Mouse (Mus musculus): ENCODE results near the gene Isl2.

The Isl2 gene

DNA sequence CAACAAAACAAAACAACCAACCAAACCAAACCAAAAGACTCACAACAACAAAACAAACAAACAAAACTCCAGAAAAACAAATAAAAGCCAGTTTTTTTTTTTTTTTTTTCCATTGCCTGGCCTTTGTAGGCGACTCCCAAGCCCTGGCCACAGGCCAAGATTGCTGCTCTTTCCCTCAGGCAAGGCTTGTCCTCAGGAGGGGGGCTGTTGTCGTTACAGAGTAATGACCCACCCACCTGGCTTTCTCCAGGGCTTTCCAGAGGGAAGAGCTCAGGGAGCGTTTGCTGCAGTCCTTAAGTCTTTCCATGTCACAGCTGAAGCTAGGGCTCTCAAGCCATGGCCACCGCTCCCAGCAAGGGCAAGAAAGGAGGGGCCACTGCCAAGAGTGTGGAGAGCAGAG lies at the start of gene Isl2:
Isl2 (plus strand) TSS at position 296 of the 400 bp plus-strand sequence.
- in situ Hi-C loops (cut with MboI; ENCODE audit: low sequenced_read_pairs), result no loop called here

GRCm38 (mm10) chr9:55507922-55508321 lies 30.6 kb upstream of the Isl2 start:
- in situ Hi-C loops (cut with MboI; ENCODE audit: low sequenced_read_pairs), result no loop called here

DNA sequence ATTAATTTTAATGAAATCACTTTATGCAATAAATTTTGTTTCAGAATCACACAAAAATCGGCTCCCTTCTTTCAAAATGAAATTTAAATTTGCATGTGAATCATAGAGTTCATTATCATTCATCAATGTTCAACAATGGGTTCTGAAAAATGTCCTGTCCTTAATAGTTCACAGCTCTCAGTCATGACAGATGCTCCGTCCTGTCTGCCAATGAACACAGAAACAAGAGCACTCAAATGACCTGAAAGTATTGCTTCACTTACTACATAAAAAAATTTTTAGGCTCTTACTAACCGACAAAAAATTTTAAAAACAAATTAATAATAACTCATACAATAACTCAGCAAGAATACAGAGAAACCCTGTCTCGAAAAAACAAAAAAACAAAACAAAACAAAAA lies 29.8 kb upstream of the Isl2 start:
- in situ Hi-C loops (cut with MboI; ENCODE audit: low sequenced_read_pairs), result no loop called here

DNA sequence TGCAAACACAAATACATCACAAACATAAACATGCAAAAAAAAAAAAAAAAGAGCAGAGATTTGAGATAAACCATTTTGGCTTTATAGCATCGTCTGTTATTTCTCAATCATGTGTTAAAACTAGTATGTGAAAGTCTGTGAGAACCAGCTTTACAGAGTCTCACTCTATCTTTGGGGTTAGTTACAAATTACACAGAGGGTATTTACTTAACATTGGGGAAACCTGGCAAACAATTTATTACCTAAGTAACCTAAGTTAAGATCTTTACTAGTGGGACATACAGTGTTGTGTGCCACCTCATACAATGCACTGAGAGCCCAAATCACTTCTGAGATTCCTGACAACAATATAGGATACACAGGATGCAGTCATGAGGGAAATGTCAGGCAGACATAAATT lies 28.7 kb upstream of the Isl2 start:
- in situ Hi-C loops (cut with MboI; ENCODE audit: low sequenced_read_pairs), result no loop called here

- in situ Hi-C loops (cut with MboI; ENCODE audit: low sequenced_read_pairs), result no loop called here
These were observed 27.7 kb upstream of the Isl2 start for GRCm38 (mm10) chr9:55510651-55511235.

DNA sequence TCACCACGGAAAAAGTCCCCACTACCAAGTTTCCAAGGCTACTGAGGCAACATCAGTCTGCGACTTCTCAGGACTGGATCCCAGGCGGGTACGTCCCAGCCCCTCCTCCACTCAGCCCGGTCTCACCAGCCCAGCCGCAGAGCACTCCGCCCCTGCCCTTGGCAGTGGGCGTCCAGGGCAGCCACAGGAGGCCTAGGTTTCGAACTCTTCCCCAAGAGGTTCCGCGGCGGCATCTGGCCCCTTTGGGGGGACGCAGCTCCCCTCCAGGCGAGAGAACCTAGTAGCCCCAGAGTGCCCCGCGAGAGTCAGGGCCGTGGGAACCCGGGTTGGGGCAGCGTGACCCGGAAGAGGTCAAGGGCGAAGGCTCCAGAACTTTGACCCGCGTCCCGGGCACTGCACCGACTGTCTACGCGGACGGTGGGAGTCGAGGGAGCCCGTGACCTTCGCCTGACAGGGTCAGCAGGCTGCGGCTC lies 26.9 kb upstream of the Isl2 start:
- in situ Hi-C loops (cut with MboI; ENCODE audit: low sequenced_read_pairs), result no loop called here

GRCm38 (mm10) chr9:55512027-55512543 lies 26.4 kb upstream of the Isl2 start, which contains the start of gene Etfa:
Etfa (minus strand) TSS chr9:55512243.
- in situ Hi-C loops (cut with MboI; ENCODE audit: low sequenced_read_pairs), result no loop called here

GRCm38 (mm10) chr9:55525716-55526115 lies 12.8 kb upstream of the Isl2 start:
- in situ Hi-C loops (cut with MboI; ENCODE audit: low sequenced_read_pairs), result no loop called here

DNA sequence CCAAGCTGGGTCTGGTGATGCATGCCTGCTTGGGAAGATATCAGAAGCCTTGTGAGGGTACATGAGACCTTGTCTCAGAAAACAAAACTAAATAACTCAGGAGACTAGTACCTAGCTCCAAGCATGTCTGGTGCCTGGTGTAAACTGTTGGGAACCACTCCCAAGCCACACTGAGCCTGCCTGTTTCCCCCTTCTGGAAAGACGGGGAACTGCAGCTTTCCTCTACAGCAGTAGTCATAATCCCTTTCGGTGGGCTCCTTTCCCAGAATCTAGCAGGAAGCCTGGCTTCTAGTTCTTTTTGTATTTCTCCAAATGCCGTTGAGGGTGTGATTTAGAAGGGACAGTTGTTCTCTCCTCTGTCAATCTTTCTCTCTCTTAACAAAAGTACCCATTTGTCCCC lies 2.6 kb upstream of the Isl2 start:
- in situ Hi-C loops (cut with MboI; ENCODE audit: low sequenced_read_pairs), result no loop called here

GRCm38 (mm10) chr9:55539006-55539405 lies 534 bp downstream of the Isl2 start:
- in situ Hi-C loops (cut with MboI; ENCODE audit: low sequenced_read_pairs), result no loop called here

- in situ Hi-C loops (cut with MboI; ENCODE audit: low sequenced_read_pairs), result no loop called here
These were observed 1.4 kb downstream of the Isl2 start for GRCm38 (mm10) chr9:55539661-55540390.

DNA sequence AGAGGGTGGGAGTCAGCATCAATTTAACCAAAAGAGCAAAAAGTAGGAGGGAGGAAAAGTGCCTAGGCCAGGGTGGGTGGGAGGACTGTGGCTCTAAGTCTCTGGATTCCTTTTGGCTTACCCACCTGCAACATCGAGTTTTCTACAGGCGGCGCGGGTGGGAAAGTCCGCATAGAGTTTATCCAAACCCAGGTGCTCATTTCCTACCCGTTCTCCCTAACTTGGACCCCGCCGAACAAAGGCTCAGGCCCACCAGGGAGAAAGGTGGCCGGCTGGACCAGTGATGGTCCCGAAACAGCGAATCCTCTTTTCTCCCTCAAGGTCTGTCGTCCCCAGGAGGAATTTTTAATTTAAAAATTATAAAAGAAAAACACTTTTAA lies 1.9 kb downstream of the Isl2 start:
- in situ Hi-C loops (cut with MboI; ENCODE audit: low sequenced_read_pairs), result no loop called here

- in situ Hi-C loops (cut with MboI; ENCODE audit: low sequenced_read_pairs), result no loop called here
These were observed 2.4 kb downstream of the Isl2 start for GRCm38 (mm10) chr9:55540888-55541287.

- in situ Hi-C loops (cut with MboI; ENCODE audit: low sequenced_read_pairs), result no loop called here
These were observed 3.4 kb downstream of the Isl2 start for GRCm38 (mm10) chr9:55541681-55542365.

GRCm38 (mm10) chr9:55542366-55543325 lies 4.2 kb downstream of the Isl2 start:
- in situ Hi-C loops (cut with MboI; ENCODE audit: low sequenced_read_pairs), result no loop called here

DNA sequence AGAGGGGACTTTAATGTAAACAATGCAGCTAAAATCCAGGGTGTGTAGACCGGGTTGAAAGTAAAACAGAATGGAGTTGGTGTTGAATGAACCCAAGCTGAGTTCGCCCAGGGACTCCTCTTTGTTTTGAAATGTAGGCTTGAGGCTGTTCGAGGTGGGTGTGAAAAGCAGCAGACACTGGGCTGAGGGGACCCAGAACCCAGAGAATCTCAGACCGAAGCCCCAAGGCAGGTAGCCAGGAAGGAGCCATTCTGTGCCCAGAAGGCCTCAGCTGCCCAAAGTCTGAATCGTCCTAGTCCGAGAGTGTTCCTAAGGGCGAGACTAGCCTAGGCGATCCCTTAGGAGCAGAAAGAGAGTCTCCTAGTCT lies 4.8 kb downstream of the Isl2 start:
- in situ Hi-C loops (cut with MboI; ENCODE audit: low sequenced_read_pairs), result no loop called here

DNA sequence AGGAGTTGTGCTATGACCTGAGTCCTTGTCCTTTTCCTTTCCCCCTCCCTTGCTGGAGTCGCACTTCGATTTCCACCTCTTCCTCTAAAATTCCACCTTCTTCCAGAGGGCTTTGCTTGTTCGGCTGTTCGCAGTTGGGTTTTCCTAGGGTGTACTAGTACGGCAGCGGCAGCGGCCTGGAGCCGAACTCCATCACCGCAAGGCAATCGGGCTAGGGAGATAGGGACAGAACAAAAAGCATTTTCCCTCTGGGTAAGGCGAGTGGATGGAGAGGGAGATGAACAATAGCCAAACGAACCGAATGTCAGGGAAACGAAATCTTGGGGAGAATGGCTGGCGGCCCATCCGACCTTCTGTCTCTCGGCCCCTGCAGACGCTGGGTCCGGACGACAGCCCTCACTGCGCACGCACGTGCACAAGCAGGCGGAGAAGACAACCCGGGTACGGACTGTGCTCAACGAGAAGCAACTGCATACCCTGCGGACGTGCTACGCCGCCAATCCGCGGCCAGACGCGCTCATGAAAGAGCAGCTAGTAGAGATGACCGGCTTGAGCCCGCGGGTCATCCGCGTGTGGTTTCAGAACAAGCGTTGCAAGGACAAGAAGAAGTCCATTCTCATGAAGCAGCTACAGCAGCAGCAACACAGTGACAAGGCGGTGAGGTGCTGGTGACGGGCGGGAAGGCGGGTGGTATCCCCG lies 5.4 kb downstream of the Isl2 start:
- in situ Hi-C loops (cut with MboI; ENCODE audit: low sequenced_read_pairs), result no loop called here

DNA sequence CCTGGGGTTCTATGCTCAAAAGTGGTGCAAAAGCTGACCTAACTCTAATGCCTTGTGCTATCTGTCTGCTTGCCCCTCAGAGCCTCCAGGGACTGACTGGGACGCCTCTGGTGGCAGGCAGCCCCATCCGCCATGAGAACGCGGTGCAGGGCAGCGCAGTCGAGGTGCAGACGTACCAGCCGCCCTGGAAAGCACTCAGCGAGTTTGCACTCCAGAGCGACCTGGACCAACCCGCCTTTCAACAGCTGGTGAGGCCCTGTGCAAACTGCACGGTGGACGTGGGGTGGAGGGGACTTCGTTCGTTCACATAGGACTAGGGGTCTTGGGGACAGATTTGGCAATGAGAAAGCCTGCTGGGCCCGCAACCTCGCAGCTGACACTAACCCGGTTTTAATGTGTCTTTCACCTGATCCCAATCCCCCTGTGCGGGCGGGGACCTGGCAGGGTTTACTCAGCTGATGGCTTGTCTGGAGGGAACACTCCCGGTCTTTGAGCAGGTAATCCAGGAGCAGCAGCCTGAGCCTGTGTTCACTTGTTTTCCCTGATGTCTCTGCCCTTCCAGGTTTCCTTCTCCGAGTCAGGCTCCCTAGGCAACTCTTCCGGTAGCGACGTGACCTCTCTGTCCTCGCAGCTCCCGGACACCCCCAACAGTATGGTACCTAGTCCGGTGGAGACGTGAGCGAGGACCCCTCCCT lies 6.5 kb downstream of the Isl2 start:
- in situ Hi-C loops (cut with MboI; ENCODE audit: low sequenced_read_pairs), result no loop called here

DNA sequence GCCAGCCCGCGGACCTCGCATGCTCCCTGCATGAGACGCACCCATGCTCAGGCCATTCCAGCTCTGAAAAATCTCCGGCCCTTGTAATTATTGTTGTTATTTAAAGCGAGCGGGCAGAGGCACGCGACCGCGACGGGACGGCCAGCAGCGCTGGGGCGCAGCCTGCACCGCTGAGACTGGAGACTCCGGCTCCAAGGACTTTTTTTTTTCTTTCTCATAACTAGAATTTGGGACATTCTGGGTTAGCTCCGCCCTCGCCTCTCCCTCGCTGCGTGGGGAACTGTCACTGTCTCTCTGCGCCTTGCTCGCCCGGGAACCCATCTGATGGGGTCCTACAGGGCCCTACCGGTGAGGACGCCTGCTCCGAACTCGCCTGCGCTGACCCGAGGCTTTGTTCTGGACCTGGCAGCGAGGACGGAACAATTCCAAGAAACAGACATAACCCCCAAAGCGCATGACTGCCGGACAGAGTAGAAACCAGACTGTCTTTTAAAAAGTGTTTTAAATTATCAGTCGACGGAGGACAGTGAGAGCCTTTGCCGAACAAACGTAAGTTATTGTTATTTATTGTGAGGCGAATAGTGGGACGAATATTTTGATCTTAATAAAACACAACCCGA lies 7.2 kb downstream of the Isl2 start:
- in situ Hi-C loops (cut with MboI; ENCODE audit: low sequenced_read_pairs), result no loop called here
